Mouse (Mus musculus) mature B cell (primary cell): ENCODE data around the gene Kcmf1.
"Not testable (repeated sequence)": the region's sequence is repeated elsewhere in the genome, so short reads cannot be mapped to it uniquely, and the experiment has no call there.

Experiments
- in situ Hi-C: fragments of 300-500 bp; cut with MboI; formaldehyde crosslinking; loops from 2 replicates; pipeline ENCODE4 v1.14.3; 2019

Gene Kcmf1

GRCm38 (mm10) chr6:72898244-72899200 is 1.3 kb downstream of the Kcmf1 start:
- in situ Hi-C loops = no loop called here

DNA sequence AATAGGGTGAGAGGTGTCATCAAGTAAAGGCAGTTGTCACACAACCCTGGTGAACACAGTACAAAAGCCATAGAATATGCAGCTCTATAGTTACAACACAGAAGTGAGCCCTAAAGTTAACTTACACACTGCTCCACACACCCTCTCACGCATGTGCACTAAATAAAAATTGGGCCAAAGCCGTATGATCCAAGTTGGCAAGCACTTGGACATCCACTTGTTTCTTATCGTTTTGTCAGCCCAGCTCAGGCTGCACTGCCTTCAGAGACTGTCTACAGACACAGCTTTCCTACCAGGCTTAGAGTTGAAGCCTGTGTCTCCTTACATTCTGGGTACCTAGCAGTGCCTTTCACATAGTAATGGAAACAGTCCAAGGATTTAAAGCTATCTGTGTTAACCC is 4.8 kb downstream of the Kcmf1 start:
- in situ Hi-C loops = no loop called here

GRCm38 (mm10) chr6:72891238-72891637 is 8.5 kb downstream of the Kcmf1 start:
- in situ Hi-C loops = no loop called here

GRCm38 (mm10) chr6:72888655-72889054 is 11.1 kb downstream of the Kcmf1 start:
- in situ Hi-C loops = no loop called here

DNA sequence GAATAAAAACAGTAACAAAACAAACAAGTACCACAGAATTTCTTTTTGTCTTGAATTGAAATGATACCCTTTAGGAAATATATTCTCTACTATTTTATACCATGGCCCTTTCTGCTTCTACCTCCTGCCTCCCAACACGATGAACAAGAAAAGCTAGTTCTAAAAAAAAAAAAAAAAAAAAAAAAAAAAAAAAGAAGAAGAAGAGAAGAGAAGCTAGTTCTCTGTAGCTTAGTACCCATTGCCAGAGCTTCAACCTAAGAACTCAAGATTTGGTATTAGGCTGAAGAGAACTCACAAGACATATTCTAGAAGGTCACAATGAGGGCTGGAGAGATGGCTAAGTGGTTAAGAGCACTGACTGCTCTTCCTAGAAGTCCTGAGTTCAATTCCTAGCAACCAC is 14.5 kb downstream of the Kcmf1 start:
- in situ Hi-C loops = no loop called here

DNA sequence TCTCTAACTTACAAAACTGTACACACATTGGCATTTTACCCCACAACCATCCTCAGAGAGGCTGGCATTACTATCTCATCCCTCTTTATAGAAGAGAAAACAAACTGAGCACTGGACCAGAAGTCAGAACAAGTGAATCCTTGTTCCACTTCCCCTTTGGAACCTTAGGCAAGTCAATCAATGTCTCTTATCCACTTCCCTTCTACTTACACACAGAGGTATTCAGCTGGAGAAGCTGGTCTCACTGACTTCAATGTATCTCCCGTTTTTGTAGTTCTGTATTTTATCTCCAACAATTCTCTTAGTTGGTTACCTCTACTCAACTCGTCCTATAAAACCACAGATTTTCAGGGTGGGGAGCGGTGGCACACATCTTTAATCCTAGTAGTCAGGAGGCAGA is 15.0 kb downstream of the Kcmf1 start:
- in situ Hi-C loops = no loop called here

GRCm38 (mm10) chr6:72882661-72883458 is 16.9 kb downstream of the Kcmf1 start:
- in situ Hi-C loops = no loop called here

DNA sequence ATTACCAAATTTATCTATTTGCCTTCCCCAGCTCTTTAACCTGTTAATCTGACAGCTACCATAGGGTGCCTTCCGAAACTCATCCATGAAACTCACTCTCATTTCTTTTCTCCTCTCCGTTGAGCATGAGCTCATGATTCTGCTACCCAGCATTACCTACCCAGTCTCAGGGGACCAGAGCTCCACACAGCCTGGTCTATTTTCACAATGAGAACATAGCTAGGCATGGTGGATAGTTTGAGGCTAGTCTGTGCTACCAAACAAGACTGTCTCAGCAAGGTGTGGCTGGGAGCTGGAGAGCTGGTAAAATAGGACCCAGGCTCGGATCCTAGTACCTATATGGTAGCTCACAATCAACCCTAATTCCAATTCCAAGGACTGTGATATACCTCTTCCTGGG is 17.6 kb downstream of the Kcmf1 start:
- in situ Hi-C loops = no loop called here

- in situ Hi-C loops = no loop called here
These were observed 18.2 kb downstream of the Kcmf1 start for GRCm38 (mm10) chr6:72881619-72881979.

- in situ Hi-C loops = no loop called here
These were observed 18.7 kb downstream of the Kcmf1 start for GRCm38 (mm10) chr6:72880913-72881618.

DNA sequence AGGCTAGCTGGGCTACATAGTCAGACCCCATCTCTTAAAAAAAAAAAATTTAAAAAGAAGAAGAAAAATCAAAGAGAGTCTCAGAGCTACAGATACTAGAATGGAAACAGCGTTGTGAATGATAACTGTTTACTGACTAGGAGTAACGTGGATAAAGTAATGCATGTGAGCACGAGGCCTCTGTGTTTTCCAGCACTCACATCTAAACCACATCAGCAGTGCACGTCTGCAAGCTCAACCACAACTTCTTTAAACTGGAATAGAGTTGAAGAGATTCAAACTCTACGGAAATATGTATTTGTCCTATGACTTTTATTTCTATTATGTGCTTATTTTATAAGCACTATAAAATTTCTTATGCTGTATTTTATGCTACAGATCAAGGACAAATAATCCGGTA is 23.1 kb downstream of the Kcmf1 start:
- in situ Hi-C loops = no loop called here

DNA sequence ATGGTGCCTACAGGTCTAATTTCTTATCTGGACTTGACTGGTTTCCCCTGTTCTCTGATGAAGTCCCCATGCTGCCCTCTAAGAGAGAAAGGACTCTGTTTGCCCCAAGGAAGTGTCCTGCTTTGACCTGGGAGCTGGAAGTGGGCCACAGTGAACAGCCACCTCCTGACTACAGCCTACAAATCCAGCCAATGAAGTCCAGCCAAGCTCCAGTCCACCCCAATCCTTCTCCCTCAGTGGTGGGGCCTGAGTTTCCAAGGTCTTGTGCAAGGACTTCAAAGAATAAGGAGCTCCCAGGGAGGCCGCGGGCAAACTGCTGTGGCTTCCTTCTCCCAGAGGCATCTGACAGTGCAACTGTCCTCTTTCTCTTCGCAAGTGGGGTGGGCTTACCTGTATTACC is 26.4 kb downstream of the Kcmf1 start:
- in situ Hi-C loops = no loop called here

DNA sequence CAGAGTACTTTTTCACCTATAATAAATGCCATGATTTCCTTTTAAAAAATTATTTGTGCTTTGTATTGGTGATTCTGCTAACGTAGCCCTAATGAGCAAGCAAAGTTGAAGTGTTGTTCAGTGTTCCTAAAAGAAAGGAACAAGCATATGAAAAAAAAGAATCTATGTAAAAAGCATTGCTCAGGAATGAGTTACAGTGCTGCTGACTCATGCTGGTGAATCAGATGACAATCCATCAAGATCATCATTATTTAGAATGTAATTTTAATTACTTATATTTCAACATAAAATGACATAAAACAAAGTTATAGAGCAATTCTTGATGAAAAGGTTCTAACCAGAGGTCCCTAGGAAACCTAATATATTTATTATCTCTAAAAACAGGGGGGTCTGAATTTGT is 27.5 kb downstream of the Kcmf1 start:
- in situ Hi-C loops = no loop called here

DNA sequence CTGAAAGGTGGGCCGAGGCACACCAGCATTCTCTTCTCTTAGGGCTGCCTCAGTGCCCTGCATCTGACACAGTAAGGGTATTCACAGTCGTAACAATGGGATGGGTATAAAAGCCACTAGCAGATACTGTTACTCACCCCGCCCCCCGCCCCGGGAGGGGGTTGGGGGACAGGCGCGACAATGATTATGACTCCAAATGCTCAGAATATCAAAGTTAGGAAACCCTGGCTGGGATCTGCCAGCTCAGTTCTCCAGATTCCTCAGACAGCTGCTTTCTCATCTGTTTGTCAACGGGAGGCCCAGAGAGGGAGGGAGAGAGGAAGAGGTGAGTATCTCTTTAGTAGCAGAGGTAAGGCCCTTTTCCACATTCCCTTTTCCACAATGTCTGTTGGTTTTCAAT is 30.2 kb downstream of the Kcmf1 start:
- in situ Hi-C loops = no loop called here

- in situ Hi-C loops = no loop called here
These were observed 31.1 kb downstream of the Kcmf1 start for GRCm38 (mm10) chr6:72868688-72869087.

- in situ Hi-C loops = no loop called here
These were observed 32.0 kb downstream of the Kcmf1 start for GRCm38 (mm10) chr6:72867746-72868145.

DNA sequence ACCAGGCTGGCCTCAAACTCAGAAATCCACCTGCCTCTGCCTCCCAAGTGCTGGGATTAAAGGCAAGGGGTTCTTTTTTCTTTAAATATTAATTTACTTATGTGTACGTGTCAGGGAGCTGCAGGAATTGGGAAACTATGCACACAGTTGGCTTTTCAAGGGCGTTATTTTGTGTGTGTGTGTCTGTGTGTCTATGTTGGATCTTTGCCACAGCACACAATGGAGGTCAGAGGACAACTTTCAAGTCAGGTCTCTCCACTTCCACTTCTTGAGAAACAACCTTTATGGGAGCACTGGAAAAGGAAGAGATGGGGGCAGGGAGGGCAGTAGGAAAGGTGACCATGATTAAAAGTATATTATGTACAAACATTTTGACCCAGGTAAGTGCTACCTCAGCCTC is 33.5 kb downstream of the Kcmf1 start:
- in situ Hi-C loops = no loop called here

GRCm38 (mm10) chr6:72862686-72863085 is 37.1 kb downstream of the Kcmf1 start:
- in situ Hi-C loops = not testable (repeated sequence)

GRCm38 (mm10) chr6:72854256-72854655 is 45.5 kb downstream of the Kcmf1 start:
- in situ Hi-C loops = no loop called here

DNA sequence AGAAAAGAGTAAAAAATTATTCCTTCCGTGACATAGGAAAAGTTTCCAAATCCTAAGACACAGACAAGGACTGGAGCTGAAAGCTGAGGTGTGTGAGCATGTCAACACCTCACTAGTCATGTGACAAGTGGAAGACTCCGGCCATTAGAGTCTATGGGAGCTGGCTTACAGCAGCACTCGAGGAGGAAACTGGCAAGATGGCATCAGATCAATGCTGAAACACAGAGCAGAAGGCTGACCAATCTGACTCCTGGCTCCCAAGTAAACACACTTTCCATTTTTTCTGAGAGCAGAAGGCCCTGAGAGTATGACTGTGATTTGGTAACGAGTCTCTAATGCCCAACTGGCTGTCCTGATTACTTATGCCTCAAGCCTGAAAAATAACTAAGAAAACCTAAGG is 47.6 kb downstream of the Kcmf1 start:
- in situ Hi-C loops = no loop called here

DNA sequence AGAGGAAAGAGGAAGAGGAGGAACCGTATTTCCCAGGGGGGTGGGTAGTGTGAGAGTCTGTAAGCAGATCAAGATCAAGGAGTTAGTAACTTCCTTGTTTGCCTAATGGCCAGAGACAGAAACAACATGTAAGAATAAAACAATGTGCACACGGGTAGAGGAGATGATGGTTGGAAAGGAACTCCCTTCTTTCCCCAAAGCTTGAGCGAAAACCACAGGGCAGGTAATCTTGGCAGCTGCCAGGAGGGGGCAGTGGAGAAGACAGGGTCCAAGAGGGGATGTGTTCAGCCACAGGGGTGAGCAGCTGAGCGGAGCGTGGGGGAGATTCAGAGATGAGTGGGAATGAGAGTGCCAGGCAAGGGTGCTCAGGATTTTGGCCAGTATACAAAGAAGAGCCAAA is 48.1 kb downstream of the Kcmf1 start:
- in situ Hi-C loops = no loop called here

DNA sequence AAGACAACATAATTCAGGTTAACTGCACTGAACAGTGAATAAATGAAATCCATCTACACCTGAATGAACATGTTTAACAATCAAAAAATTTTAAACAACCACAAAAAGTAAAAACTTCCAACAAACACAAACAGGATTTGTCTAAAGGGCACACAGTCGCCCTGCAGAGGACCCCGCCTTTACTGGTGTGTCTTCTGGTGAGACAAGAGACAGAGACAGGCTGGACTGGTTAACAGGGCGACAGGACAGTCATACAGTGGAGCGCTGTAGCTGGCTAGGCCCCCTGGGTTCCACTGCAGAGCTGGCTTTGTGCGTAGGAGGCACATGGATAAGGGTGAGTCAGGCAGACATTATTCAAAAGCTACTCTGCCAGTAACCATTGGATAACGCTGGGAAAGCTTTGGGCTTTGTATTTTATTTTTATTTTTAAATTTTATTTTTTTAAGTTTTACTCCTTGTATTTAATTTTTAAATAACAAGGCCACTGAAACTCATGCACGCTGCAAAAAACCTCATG is 57.7 kb downstream of the Kcmf1 start:
- in situ Hi-C loops = no loop called here
